Mouse (Mus musculus) embryonic facial prominence, embryonic 12.5 days (tissue): ENCODE measurements around the gene Borcs6. TPM values are rescaled to one million over a fixed set of nuclear protein-coding genes. Genes with fewer than 3 reads are reported as not detected.
A peak's percentile ranks its signal among the peaks of the same experiment; 100 is the strongest.
"Not testable (repeated sequence)": the region's sequence is repeated elsewhere in the genome, so short reads cannot be mapped to it uniquely, and the experiment has no call there.

Source experiments
- ATAC-seq: fragments of 200-750 bp; cut with Nextera tagmentation; 2 replicates; pipeline ENCODE4 v1.8.0; 2017; ENCODE audit not compliant: insufficient number of reproducible peaks, insufficient read depth, low FRiP score, low TSS enrichment
- H3K27ac ChIP-seq: fragments of 300-500 bp; sonication (generic); 2 replicates; pipeline ENCODE4 v1.5.1; 2016; ENCODE audit warnings: mild to moderate bottlenecking
- H3K27me3 ChIP-seq: fragments of 300-500 bp; sonication (generic); 2 replicates; pipeline ENCODE4 v1.6.1; 2016; ENCODE audit warnings: mild to moderate bottlenecking, moderate library complexity
- H3K36me3 ChIP-seq: fragments of 300-500 bp; sonication (generic); 2 replicates; pipeline ENCODE4 v1.6.1; 2016; ENCODE audit warnings: mild to moderate bottlenecking
- H3K4me1 ChIP-seq: fragments of 300-500 bp; sonication (generic); 2 replicates; pipeline ENCODE4 v1.6.1; 2016
- H3K4me2 ChIP-seq: fragments of 300-500 bp; sonication (generic); replicated peaks from 2 replicates; pipeline ENCODE4 v1.6.1; 2016; ENCODE audit warnings: mild to moderate bottlenecking, moderate library complexity
- H3K4me3 ChIP-seq: fragments of 300-500 bp; sonication (generic); 2 replicates; pipeline ENCODE4 v1.5.1; 2016; ENCODE audit warnings: mild to moderate bottlenecking
- H3K9ac ChIP-seq: fragments of 300-500 bp; sonication (generic); 2 replicates; pipeline ENCODE4 v1.6.1; 2016; ENCODE audit warnings: mild to moderate bottlenecking, moderate library complexity
- H3K9me3 ChIP-seq: fragments of 300-500 bp; sonication (generic); 2 replicates; pipeline ENCODE4 v1.6.1; 2016; ENCODE audit warnings: mild to moderate bottlenecking, moderate library complexity
- WGBS: fragments of 180-500 bp; shearing (Covaris S2); methylation state at CpG from one replicate; pipeline ENCODE4 v1.1.7; 2016; 5-methylcytosine and 5-hydroxymethylcytosine counted together
- polyA plus RNA-seq: library from polyadenylated mRNA; unstranded; fragments of >200 nt; fragmentation: Nextera tagmentation; extraction: Ambion mirVana; gene quantifications from 2 replicates; pipeline ENCODE4 v1.2.1, GENCODE M21; 2016

Borcs6 gene
- 12.3 and 12.6 TPM in 2 replicates for polyA plus RNA-seq

DNA sequence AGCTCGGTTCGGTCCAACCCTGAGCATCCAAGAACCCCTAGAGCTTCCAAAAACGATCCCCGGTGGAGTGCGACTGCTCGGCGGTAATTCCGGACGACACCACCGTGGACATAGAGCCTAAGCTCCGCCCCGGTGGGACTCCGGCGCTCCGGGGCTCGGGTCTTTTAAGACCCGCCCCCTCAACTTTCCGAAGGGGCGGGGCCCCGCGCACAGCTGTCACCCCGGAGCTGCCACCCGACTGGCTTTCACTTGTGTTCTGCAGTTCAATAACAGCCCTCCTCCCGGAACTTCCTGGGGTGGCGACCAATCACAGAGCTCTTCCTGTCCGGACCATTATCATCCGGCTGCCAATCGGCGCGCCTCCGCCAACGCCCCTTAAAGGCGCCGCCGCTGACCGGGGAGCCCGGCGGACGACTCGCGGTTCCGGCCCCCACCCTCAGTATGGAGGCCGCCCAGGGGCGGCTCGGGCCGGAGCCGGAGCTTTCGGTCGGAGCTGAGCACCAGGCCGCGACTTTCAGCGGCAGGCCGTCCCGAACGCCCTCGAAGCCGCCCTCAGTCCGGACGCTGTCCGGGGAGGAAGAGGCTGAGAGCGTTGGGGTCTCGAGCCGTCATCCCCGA, at the start of gene Borcs6:
TSS of gene Borcs6 (plus strand) at position 361 of the 618 bp plus-strand sequence.
- peak within 1 kb of the TSS; percentile 87 for H3K4me3 ChIP-seq
- no peaks in the 10 kb centered on the region for H3K27me3 ChIP-seq
- H3K4me2 ChIP-seq, result peak within 1 kb of the TSS; percentile 96
- H3K36me3 ChIP-seq, result no peaks in the 10 kb centered on the region
- no peaks in the 10 kb centered on the region for H3K9me3 ChIP-seq
- peak; percentile 95 for ATAC-seq
- H3K27ac ChIP-seq, result peak within 1 kb of the TSS; percentile 83
- peak within 1 kb of the TSS; percentile 64 for H3K9ac ChIP-seq
- under 1% methylated on average over 64 of the region's 64 CpGs for WGBS
- peaks cover 23% of the 10 kb centered on the region for H3K4me1 ChIP-seq

DNA sequence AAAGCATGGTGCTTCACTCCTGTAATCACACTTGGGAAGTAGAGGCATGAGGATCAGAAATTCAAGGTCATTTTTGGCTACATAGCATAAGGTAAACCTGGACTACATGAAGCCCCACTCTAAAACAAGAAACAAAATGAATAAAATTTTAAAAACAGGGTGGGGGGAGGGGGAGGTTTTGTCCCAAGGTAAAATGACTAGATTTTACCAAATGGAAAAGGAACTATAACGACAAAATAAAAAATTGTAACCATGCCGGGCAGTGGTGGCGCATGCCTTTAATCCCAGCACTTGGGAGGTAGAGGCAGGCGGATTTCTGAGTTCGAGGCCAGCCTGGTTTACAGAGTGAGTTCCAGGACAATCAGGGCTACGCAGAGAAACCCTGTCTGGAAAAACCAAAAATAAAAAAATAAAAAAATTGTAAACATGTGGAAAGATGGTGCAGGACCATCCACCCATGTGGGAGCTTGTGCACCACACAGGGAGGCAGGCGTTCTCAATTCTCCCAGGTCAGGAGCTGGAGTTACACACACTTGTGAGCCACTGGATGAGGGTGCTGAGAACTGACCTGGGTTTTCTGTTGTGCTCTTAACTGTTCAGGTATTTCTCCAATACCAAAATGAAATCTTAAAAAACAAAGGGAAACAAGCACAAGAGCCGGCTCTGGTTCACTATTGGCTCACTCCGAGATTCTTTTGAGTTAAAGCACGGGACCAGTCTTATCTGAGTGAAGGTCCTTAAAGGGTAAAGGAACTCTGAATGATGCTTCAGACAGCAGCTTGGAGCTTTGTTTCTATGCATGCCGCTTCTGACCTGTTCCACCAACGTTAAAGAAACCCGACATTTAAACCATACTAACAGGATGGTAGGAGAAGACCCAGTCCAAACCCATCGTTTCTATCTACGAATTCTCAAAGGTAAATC, 48.9 kb upstream of the Borcs6 start:
- 84% methylated on average over 15 of the region's 15 CpGs for WGBS
- no peak overlapping the region for H3K4me3 ChIP-seq
- H3K4me1 ChIP-seq, result peaks cover 12% of the 10 kb centered on the region; the same call in 1 of the 2 replicates
- no peak overlapping the region for H3K9ac ChIP-seq
- H3K9me3 ChIP-seq, result no peaks in the 10 kb centered on the region
- H3K27ac ChIP-seq, result no peak overlapping the region
- ATAC-seq, result no peak
- H3K4me2 ChIP-seq, result no peak overlapping the region
- H3K36me3 ChIP-seq, result 0 out of 2 replicates have a peak, but pooled peaks cover 3% of the 10 kb centered on the region
- no peaks in the 10 kb centered on the region for H3K27me3 ChIP-seq

DNA sequence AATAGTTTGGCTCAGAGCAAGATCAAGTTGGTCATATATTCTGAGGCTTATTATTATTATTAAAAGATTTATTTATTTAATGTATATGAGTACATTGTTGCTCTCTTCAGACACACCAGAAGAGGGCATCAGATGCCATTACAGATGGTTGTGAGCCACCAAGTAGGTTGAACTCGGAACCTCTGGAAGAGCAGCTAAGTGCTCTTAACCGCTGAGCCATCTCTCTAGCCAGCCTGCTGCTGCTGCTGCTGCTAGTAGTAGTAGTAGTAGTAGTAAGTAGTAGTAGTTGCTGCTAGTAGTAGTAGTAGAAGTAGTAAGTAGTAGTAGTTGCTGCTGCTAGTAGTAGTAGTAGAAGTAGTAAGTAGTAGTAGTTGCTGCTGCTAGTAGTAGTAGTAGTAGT, 48.1 kb upstream of the Borcs6 start:
- not testable (repeated sequence) for H3K9ac ChIP-seq, H3K27ac ChIP-seq

DNA sequence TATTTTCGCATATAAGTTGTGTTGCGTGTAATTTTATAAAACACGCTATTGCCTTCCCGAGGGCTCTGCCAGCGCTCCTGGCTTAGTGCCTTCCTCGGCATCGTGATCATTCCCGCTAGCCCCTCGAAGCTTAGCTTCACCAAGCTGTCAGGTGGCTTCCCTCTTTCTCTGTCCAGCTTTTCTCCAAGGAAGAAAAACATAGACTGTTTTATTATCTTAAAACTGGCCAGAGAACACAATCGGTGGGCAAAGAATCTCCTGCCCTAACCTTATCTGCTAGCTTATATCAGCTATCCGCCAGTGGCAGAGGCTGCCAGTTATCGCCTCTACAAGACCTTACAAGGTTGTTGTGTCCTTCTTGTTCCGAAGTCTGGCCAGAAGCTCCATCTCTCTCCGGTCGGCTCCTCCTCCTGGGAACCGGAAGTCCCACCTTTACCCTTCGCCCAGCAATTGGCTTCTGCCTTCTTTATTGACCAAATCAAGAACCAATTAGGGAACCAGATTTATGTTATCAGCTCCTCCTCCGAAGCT, 47.4 kb upstream of the Borcs6 start:
- H3K36me3 ChIP-seq, result no peaks in the 10 kb centered on the region
- peak overlapping the region; percentile 81 for H3K27ac ChIP-seq
- WGBS, result 2% methylated on average over 18 of the region's 18 CpGs
- H3K9ac ChIP-seq, result peak overlapping the region; percentile 52
- H3K4me1 ChIP-seq, result peaks cover 18% of the 10 kb centered on the region; the same call in 1 of the 2 replicates
- no peaks in the 10 kb centered on the region for H3K9me3 ChIP-seq
- peak overlapping the region; percentile 53 for H3K4me3 ChIP-seq
- H3K27me3 ChIP-seq, result no peaks in the 10 kb centered on the region
- peak overlapping the region; percentile 61 for H3K4me2 ChIP-seq
- peak; percentile 38; the same call in 1 of the 2 replicates for ATAC-seq

More for the DNA sequence above, 48.1 kb upstream of the Borcs6 start:
- not testable (repeated sequence) for H3K9me3 ChIP-seq, H3K27me3 ChIP-seq, H3K36me3 ChIP-seq, ATAC-seq
- peak overlapping the region; percentile 53 for H3K4me3 ChIP-seq
- H3K4me2 ChIP-seq, result peak overlapping the region; percentile 61
- 65% methylated on average over 2 of the region's 2 CpGs for WGBS
- H3K4me1 ChIP-seq, result peaks cover 12% of the 10 kb centered on the region; the same call in 1 of the 2 replicates

DNA sequence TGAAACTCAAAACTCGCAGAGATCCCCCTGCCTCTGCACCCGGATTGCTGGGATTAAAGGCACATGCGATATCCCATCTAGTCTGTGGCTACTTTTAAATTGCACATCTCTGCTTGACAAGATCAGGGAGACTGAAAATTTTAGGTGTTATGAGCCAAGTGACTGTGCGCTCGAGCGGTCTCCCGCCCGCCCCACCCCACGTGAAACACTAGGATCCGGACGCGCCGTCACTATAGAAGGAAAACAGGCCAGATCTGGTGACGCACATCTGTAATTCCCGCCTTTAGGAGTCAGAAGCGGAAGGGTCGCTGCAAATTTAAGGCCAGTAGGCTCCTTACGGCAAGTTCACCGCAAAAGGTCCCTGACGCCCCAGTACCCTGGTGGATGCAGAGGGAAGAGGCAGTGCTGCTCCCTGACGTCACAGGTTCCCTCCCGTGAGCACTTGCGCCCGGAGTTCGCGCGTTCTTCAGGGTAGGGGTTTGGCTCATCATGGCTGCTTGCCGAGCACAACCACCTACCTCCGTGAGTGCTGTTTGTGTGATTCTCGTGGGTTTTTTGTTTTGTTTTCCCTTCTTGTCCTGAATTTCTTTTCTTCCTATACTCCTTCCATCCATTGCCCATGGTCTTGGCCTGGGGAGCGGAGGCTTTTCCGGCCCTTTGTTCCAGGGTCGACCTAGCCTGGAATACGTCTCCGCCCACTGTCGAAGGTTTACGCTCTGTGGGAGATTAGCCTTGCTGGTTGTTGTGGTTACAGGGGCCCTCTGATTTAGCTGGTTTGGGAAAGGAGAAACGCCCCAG, 43.7 kb upstream of the Borcs6 start, which contains the start of gene Ctc1:
TSS of gene Ctc1 (plus strand) at position 268 of the 798 bp plus-strand sequence.
- WGBS, result 4% methylated on average over 38 of the region's 38 CpGs

DNA sequence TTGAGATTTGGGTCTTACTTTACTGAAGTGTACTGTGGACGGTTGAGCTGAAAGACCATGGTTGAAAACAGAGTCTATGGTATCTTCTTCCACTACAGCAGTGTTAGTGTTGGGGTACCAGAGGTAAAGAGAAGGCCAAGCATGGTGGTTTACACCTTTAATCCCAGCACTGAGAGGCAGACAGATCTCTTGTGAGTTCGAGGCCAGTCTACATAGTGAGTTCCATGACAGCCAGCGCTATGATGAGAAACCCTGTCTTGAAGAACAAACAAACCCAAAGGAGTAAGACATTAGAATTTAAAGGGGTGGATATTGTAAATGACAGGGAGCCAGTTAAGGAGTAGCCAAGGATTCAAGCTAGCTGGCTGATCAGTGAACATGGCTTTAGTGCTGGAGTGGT, 42.8 kb upstream of the Borcs6 start:
- 60% methylated on average over 3 of the region's 3 CpGs for WGBS
- no peaks in the 10 kb centered on the region for H3K9me3 ChIP-seq
- peaks cover 7% of the 10 kb centered on the region; the same call in 1 of the 2 replicates for H3K4me1 ChIP-seq
- no peak for ATAC-seq
- H3K4me2 ChIP-seq, result peak overlapping the region; percentile 68
- H3K27me3 ChIP-seq, result no peaks in the 10 kb centered on the region
- H3K9ac ChIP-seq, result peak overlapping the region; percentile 76
- peaks cover 8% of the 10 kb centered on the region for H3K36me3 ChIP-seq
- peak overlapping the region; percentile 66 for H3K4me3 ChIP-seq
- peak overlapping the region; percentile 89 for H3K27ac ChIP-seq

More for the DNA sequence above, 43.7 kb upstream of the Borcs6 start, which contains the start of gene Ctc1:
- H3K36me3 ChIP-seq, result 0 out of 2 replicates have a peak, but pooled peaks cover under 1% of the 10 kb centered on the region
- no peaks in the 10 kb centered on the region for H3K27me3 ChIP-seq
- ATAC-seq, result peak; percentile 91
- peaks cover 11% of the 10 kb centered on the region; the same call in 1 of the 2 replicates for H3K4me1 ChIP-seq
- peak within 1 kb of the TSS; percentile 68 for H3K4me2 ChIP-seq
- peak within 1 kb of the TSS; percentile 66 for H3K4me3 ChIP-seq
- peak within 1 kb of the TSS; percentile 76 for H3K9ac ChIP-seq
- H3K27ac ChIP-seq, result peak within 1 kb of the TSS; percentile 89
- H3K9me3 ChIP-seq, result no peaks in the 10 kb centered on the region

DNA sequence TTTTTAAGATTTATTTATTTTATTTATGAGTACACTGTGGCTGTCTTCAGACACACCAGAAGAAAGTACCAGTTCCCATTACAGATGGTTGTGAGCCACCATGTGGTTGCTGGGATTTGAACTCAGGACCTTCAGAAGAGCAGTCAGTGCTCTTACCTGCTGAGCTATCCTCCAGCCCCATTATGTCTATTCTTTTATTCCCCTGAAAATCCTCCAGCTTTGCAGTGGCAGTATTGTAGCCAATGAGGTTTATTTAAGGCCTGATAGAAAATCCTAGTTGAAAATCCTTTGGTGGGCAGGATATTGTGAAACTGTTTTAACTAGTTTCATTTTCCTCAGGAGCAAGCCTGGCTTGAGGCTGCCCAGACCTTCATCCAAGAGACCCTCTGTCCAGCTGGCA, 38.8 kb upstream of the Borcs6 start:
- Histone ChIP-seq H3K4me3 (no peak overlapping the region), H3K4me1 (peaks cover 7% of the 10 kb centered on the region; the same call in 1 of the 2 replicates), H3K27ac (no peak overlapping the region), H3K9me3 (no peaks in the 10 kb centered on the region), H3K4me2 (no peak overlapping the region), H3K36me3 (peaks cover 48% of the 10 kb centered on the region), H3K9ac (no peak overlapping the region), H3K27me3 (no peaks in the 10 kb centered on the region)
- ATAC-seq, result no peak

DNA sequence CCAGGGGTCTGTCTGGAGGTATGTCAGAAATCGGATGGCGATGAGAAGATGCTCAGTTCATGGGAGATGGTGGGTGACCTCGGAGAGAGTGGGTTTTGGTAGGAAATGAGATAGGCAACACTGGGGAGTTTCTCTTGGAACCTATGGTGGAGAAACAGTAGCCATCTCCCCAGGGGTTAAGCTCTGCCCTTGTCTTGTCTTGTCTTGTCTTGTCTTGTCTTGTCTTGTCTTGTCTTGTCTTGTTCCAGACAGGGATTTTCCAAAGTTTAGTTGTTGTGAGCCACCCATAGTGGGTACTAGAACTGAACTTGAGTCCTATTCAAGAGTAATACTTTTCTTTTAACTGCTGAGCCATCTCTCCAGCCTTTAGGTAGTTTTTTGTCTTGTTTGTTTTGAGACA, 33.0 kb upstream of the Borcs6 start:
- no peaks in the 10 kb centered on the region for H3K9me3 ChIP-seq
- H3K9ac ChIP-seq, result no peak overlapping the region
- no peaks in the 10 kb centered on the region for H3K27me3 ChIP-seq
- no peak overlapping the region for H3K4me3 ChIP-seq
- WGBS, result 85% methylated on average over 3 of the region's 3 CpGs
- H3K27ac ChIP-seq, result no peak overlapping the region
- no peak for ATAC-seq
- peaks cover 99% of the 10 kb centered on the region for H3K36me3 ChIP-seq
- H3K4me2 ChIP-seq, result no peak overlapping the region
- H3K4me1 ChIP-seq, result no peaks in the 10 kb centered on the region

DNA sequence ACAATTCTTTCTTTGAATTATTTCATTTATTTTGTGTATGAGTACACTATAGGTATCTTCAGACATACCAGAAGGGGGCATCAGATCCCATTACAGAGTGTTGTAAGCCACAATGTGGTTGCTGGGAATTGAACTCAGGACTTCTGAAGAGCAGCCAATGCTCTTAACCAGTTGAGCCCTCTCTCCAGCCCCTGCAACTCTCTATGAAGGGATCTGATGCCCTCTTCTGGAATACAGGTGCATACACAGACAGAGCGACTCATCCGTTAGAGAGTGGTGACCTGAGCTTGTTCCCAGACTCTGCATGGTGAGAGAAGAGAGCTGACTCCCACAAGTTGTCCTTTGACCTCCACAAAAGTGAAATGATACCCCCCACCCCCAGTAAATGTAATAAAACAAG, 30.7 kb upstream of the Borcs6 start:
- no peak overlapping the region for H3K4me3 ChIP-seq
- H3K9ac ChIP-seq, result no peak overlapping the region
- no peak overlapping the region for H3K4me2 ChIP-seq
- no peaks in the 10 kb centered on the region for H3K27me3 ChIP-seq
- WGBS, result 60% methylated on average over 2 of the region's 2 CpGs
- no peaks in the 10 kb centered on the region for H3K4me1 ChIP-seq
- ATAC-seq, result no peak
- H3K36me3 ChIP-seq, result peaks cover 96% of the 10 kb centered on the region
- no peak overlapping the region for H3K27ac ChIP-seq
- H3K9me3 ChIP-seq, result no peaks in the 10 kb centered on the region

DNA sequence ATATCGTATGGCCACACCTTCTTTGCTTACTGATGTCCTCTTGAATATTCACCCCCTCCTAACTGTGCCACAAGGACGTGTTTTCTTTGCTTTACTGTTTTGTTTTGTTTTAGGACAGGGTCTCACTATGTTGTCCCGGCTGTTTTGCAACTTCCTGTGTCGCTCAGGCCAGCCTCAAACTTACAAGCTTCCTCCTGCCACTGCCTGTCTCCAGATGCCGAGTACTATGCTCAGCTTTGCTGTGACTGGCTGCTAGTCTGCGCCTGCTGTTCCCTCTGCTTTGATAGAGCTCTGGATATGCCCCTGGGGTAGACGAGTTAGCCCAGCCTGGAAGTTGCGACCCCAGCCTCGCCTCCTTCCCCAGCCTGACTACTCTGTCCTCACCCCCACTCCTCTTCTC, 26.0 kb upstream of the Borcs6 start:
- no peaks in the 10 kb centered on the region for H3K9me3 ChIP-seq
- ATAC-seq, result no peak
- peaks cover 72% of the 10 kb centered on the region for H3K36me3 ChIP-seq
- H3K4me1 ChIP-seq, result peaks cover 17% of the 10 kb centered on the region
- H3K27me3 ChIP-seq, result no peaks in the 10 kb centered on the region
- no peak overlapping the region for H3K4me2 ChIP-seq
- 63% methylated on average over 9 of the region's 9 CpGs for WGBS
- no peak overlapping the region for H3K4me3 ChIP-seq
- no peak overlapping the region for H3K27ac ChIP-seq
- H3K9ac ChIP-seq, result no peak overlapping the region

DNA sequence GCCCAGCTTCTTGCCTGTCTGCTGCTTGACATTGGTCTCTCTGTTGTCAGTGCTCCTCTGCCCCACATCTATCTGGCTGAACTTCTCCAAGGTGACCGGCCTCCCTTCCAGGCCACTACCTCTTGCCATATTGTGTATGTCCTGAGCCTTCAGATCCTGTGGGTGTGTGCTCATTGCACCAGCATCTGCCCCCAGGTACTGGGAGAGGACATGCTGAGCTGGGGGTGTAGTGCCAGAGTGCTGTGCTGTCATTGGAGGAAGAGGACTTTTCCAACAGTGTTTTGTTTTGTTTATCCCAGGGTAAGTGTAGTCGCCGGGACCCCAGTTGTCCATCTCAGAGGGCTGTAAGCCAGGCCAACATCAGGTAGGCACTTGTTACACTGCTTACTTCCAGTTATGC, 24.9 kb upstream of the Borcs6 start:
- Histone ChIP-seq H3K27ac (no peak overlapping the region), H3K9me3 (no peaks in the 10 kb centered on the region), H3K4me2 (no peak overlapping the region), H3K36me3 (peaks cover 62% of the 10 kb centered on the region), H3K4me1 (peaks cover 27% of the 10 kb centered on the region), H3K4me3 (no peak overlapping the region), H3K9ac (no peak overlapping the region), H3K27me3 (no peaks in the 10 kb centered on the region)
- no peak for ATAC-seq
- 94% methylated on average over 3 of the region's 3 CpGs for WGBS
